Mouse (Mus musculus): ENCODE data around the gene Tacc3.

DNA sequence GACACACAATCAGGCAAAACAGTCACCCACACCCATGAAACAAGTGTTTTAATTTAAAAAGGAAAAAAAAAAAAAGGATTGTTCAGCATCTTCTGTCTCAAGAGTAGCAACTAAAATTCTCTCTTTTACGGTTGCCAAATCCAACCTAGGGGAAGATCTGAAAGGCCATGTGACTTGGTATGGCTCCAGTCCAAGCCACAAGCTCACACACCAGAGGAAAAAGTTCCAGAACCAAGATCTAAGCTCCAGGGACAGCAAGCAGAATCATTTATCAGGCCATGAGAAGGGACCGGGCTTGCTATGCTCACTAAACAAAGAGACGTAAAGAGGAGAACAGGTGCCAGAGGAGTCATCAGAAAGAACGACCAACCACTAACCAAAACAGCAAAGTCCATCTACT, 30.0 kb upstream of the Tacc3 start:
- TF ChIP-seq CTCF (conservative IDR thresholded peaks at IDR 0.05; ENCODE audit: low read length) (no peak), NANOG (IDR thresholded peaks at IDR 0.05; ENCODE audit: borderline replicate concordance, low read length) (no peak), POU5F1 (IDR thresholded peaks at IDR 0.05; ENCODE audit: borderline replicate concordance, low read length) (no peak)

All from E14TG2a.4 (cell line).